Mouse (Mus musculus) spleen, adult 2 months (tissue): ENCODE measurements around the gene Gm37240.

ENCODE experiments used
- CTCF ChIP-seq: fragments of 200-500 bp; IDR thresholded peaks from 2 replicates; pipeline ENCODE4 v1.5.1; 2011; ENCODE audit warnings: mild to moderate bottlenecking, inconsistent platforms; ENCODE audit not compliant: insufficient read depth, insufficient read length, insufficient replicate concordance; ENCODE audit errors: extremely low read depth
- POLR2A ChIP-seq: fragments of 200-500 bp; IDR thresholded peaks from 2 replicates; pipeline ENCODE4 v1.6.1; 2011; ENCODE audit warnings: low read depth, low read length, inconsistent platforms

GRCm38 (mm10) chr3:84449015-84449414 is 1438.3 kb downstream of the Gm37240 start:
- TF ChIP-seq POLR2A (no peak), CTCF (no peak)
